ENCODE assay signal across 14 mouse cellular contexts in the genomic region with DNA sequence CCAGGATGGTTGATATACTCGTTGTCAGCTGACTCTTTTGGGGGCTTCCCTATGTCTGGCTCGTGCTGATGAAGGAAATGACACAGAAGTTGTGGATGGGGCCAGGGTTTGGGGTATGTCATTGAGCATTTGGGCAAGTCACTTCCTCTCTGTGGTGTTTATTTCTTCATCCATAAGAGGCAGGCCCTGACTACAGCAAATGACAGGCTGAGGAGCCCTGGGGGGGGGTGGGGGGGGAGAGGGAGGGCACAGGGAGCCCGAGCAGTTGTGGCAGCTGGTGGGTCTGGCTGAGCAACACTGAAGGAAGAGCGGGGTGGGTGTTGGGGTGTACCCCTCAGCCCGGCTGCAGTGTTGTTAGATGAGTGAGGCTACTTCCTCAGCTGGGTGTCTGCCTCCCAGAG. TPM values are rescaled to one million over a fixed set of nuclear protein-coding genes. Genes with fewer than 3 reads are reported as not detected.
DNase-seq lines count a peak whose midpoint lies in the region; ATAC-seq and TF ChIP-seq lines count a peak whose summit lies in the region.
"Had no signal": no experiment of that assay in that cellular context is flagged by ENCODE, and none has a peak within 500 bp of the region (broad histone marks: within the 10 kb centered on the region; RNA-seq: fewer than 3 reads in every experiment).

No protein-coding gene starts in this region.

- H3K9ac ChIP-seq in liver, adult 2 months (ENCODE audit: low read depth, low read length), result no peak overlapping the region
- H3K9ac ChIP-seq in hindbrain, embryonic 12.5 days, result no peak overlapping the region
- H3K9ac ChIP-seq: neural tube, embryonic 12.5 days had no signal

- no peak overlapping the region for H3K4me2 ChIP-seq in hindbrain, embryonic 12.5 days (replicated peaks)
- H3K4me2 ChIP-seq: neural tube, embryonic 12.5 days had no signal

- H3K27me3 ChIP-seq in thymus, adult 2 months (ENCODE audit: control insufficient read depth, insufficient read depth, low read length), result no peaks in the 10 kb centered on the region
- H3K27me3 ChIP-seq in liver, adult 2 months (ENCODE audit: control insufficient read depth, insufficient read depth, low read length), result no peaks in the 10 kb centered on the region
- H3K27me3 ChIP-seq in hindbrain, embryonic 12.5 days, result no peaks in the 10 kb centered on the region
- H3K27me3 ChIP-seq: neural tube, embryonic 12.5 days had no signal

- peaks cover 37% of the 10 kb centered on the region for H3K4me1 ChIP-seq in thymus, adult 2 months (replicated peaks; ENCODE audit: control insufficient read depth, insufficient read depth, low read length)
- H3K4me1 ChIP-seq in liver, adult 2 months (ENCODE audit: control insufficient read depth, insufficient read depth, low read length), result peaks cover 3% of the 10 kb centered on the region; the same call in 1 of the 2 replicates
- H3K4me1 ChIP-seq in hindbrain, embryonic 12.5 days, result 0 out of 2 replicates have a peak, but pooled peaks cover 4% of the 10 kb centered on the region
- H3K4me1 ChIP-seq: neural tube, embryonic 12.5 days had no signal

- no peak for TF ChIP-seq CTCF in thymus, adult 2 months (IDR thresholded peaks at IDR 0.05; ENCODE audit: borderline replicate concordance, control insufficient read depth, extremely low read depth, insufficient read depth, low read length, poor library complexity)
- TF ChIP-seq CTCF in liver, adult 2 months (IDR thresholded peaks at IDR 0.05; ENCODE audit: low read depth, low read length), result no peak

- DNase-seq in thymus, adult 2 months, result peak; percentile 39
- no peak for DNase-seq in thymus, adult 18-20 months
- DNase-seq in liver, adult 2 months (ENCODE audit: extremely low read depth, low read depth, low spot score), result no peak
- no peak for DNase-seq in urinary bladder, postnatal 25 days (ENCODE audit: low spot score)
- no peak for DNase-seq in left cerebral cortex, adult 8-10 months (ENCODE audit: low spot score in 2 of 2)
- DNase-seq: kidney, postnatal 36 days; lung, postnatal 10 days had no signal

- peak; percentile 75 for ATAC-seq in monocyte, adult 5-6 weeks (replicated peaks; ENCODE audit: insufficient number of reproducible peaks, low FRiP score, low TSS enrichment, poor library complexity, severe bottlenecking)
- no peak for ATAC-seq in hindbrain, embryonic 12.5 days (ENCODE audit: low FRiP score)
- ATAC-seq: inflammation-experienced regulatory T-cells, adult 6 months had no signal

- H3K36me3 ChIP-seq in thymus, adult 2 months (ENCODE audit: control insufficient read depth, insufficient read depth, low read length), result no peaks in the 10 kb centered on the region
- H3K36me3 ChIP-seq in liver, adult 2 months (ENCODE audit: control insufficient read depth, insufficient read depth, low read length), result no peaks in the 10 kb centered on the region
- H3K36me3 ChIP-seq in hindbrain, embryonic 12.5 days, result no peaks in the 10 kb centered on the region
- H3K36me3 ChIP-seq: neural tube, embryonic 12.5 days had no signal

- H3K9me3 ChIP-seq in hindbrain, embryonic 12.5 days (replicated peaks), result no peaks in the 10 kb centered on the region
- H3K9me3 ChIP-seq: neural tube, embryonic 12.5 days had no signal

- no peak for TF ChIP-seq POLR2A in thymus, adult 2 months (IDR thresholded peaks at IDR 0.05; ENCODE audit: control insufficient read depth, extremely low read depth, insufficient read depth, low read length, poor library complexity)
- TF ChIP-seq POLR2A in liver, adult 2 months (IDR thresholded peaks at IDR 0.05; ENCODE audit: extremely low read depth, insufficient read depth, low read length), result no peak

- WGBS in thymus, adult 2 months, result 14% methylated on average over 5 of the region's 5 CpGs
- 82% methylated on average over 5 of the region's 5 CpGs for WGBS in liver, adult 2 months
- whole genome bisulfite sequencing in hindbrain, embryonic 12.5 days, result 69% methylated on average over 5 of the region's 5 CpGs

- H3K4me3 ChIP-seq in thymus, adult 2 months (ENCODE audit: control insufficient read depth, insufficient read depth, low read length), result no peak overlapping the region
- H3K4me3 ChIP-seq in liver, adult 2 months (ENCODE audit: insufficient read depth, low read depth, low read length), result no peak overlapping the region
- H3K4me3 ChIP-seq in hindbrain, embryonic 12.5 days, result no peak overlapping the region
- H3K4me3 ChIP-seq: neural tube, embryonic 12.5 days had no signal

- H3K79me2 ChIP-seq in liver, adult 2 months (ENCODE audit: control insufficient read depth, insufficient read depth, low read length), result no peaks in the 10 kb centered on the region

- H3K27ac ChIP-seq in thymus, adult 2 months (ENCODE audit: control insufficient read depth, insufficient read depth, low read length), result no peak overlapping the region
- 0 out of 2 replicates have a peak overlapping the region, but pooled peaks have one; percentile 23 for H3K27ac ChIP-seq in liver, adult 2 months (replicated peaks; ENCODE audit: insufficient read depth, low read depth, low read length)
- H3K27ac ChIP-seq in hindbrain, embryonic 12.5 days, result no peak overlapping the region
- H3K27ac ChIP-seq: neural tube, embryonic 12.5 days had no signal

RNA-seq across cellular contexts. Expression of gene Arap1, which starts 14.9 kb away (rescaled TPM):
- polyA plus RNA-seq in thymus, adult 2 months (2012; rRNA removed), result 190 and 225 TPM in 2 replicates
- 43.8 and 51.0 TPM in 2 replicates for total RNA-seq in liver, adult 2 months (2014; rRNA removed)
- polyA plus RNA-seq in liver, adult 2 months (2012; rRNA removed), result 88.2 and 89.2 TPM in 2 replicates
- total RNA-seq in monocyte, adult 5-6 weeks (2017), result 247 to 347 TPM (median 330 TPM) in 3 replicates
- polyA plus RNA-seq in hindbrain, embryonic 12.5 days (2016; fragmentation: Nextera tagmentation; extraction: Ambion mirVana), result 17.2 and 26.9 TPM in 2 replicates
- total RNA-seq in left cerebral cortex, adult 8-10 months (2022), result 10 to 100 TPM; 19.6 to 32.5 (median 25.3) TPM

RNA-seq across cellular contexts. Expression of gene Stard10, which starts 45.9 kb away (rescaled TPM):
- 25.4 and 31.4 TPM in 2 replicates for polyA plus RNA-seq in thymus, adult 2 months (2012; rRNA removed)
- total RNA-seq in liver, adult 2 months (2014; rRNA removed), result 779 and 846 TPM in 2 replicates
- polyA plus RNA-seq in liver, adult 2 months (2012; rRNA removed), result 1,131 and 1,407 TPM in 2 replicates
- 2.3 to 14.3 TPM (median 12.1 TPM) in 3 replicates for total RNA-seq in monocyte, adult 5-6 weeks (2017)
- 10.6 and 11.5 TPM in 2 replicates for polyA plus RNA-seq in hindbrain, embryonic 12.5 days (2016; fragmentation: Nextera tagmentation; extraction: Ambion mirVana)
- 10 to 100 TPM; 90.3 to 98.6 (median 92.0) TPM for total RNA-seq in left cerebral cortex, adult 8-10 months (2022)

RNA-seq across cellular contexts. Expression of gene Gm45837, which starts 47.9 kb away (rescaled TPM):
- polyA plus RNA-seq in thymus, adult 2 months (2012; rRNA removed), result 0.60 TPM in 1 of 2 replicates, not detected in the other
- not detected in 2 replicates for total RNA-seq in liver, adult 2 months (2014; rRNA removed)
- not detected in 2 replicates for polyA plus RNA-seq in liver, adult 2 months (2012; rRNA removed)
- 8.9 to 28.8 TPM (median 12.5 TPM) in 3 replicates for total RNA-seq in monocyte, adult 5-6 weeks (2017)
- not detected in 2 replicates for polyA plus RNA-seq in hindbrain, embryonic 12.5 days (2016; fragmentation: Nextera tagmentation; extraction: Ambion mirVana)
- total RNA-seq in left cerebral cortex, adult 8-10 months (2022), result 1 to 10 TPM in 2 of 4 experiments, not detected in 2; 1.2 to 1.6 TPM
- total RNA-seq: left cerebral cortex, postnatal 25 days had no signal
- polyA plus RNA-seq: heart, embryonic 14.5 days; neural tube, embryonic 12.5 days; testis, adult 2 months had no signal

RNA-seq across cellular contexts. Expression of gene Pde2a, which starts 58.7 kb away (rescaled TPM):
- 8.2 and 12.0 TPM in 2 replicates for polyA plus RNA-seq in thymus, adult 2 months (2012; rRNA removed)
- 11.4 and 13.2 TPM in 2 replicates for total RNA-seq in liver, adult 2 months (2014; rRNA removed)
- 7.7 and 7.9 TPM in 2 replicates for polyA plus RNA-seq in liver, adult 2 months (2012; rRNA removed)
- total RNA-seq in monocyte, adult 5-6 weeks (2017), result 13.4 to 111 TPM (median 54.4 TPM) in 3 replicates
- polyA plus RNA-seq in hindbrain, embryonic 12.5 days (2016; fragmentation: Nextera tagmentation; extraction: Ambion mirVana), result 26.9 and 27.4 TPM in 2 replicates
- total RNA-seq in left cerebral cortex, adult 8-10 months (2022), result 100 to 1,000 TPM; 370 to 394 (median 377) TPM
